ENCODE assay signal across 20 mouse cellular contexts in the genomic region with DNA sequence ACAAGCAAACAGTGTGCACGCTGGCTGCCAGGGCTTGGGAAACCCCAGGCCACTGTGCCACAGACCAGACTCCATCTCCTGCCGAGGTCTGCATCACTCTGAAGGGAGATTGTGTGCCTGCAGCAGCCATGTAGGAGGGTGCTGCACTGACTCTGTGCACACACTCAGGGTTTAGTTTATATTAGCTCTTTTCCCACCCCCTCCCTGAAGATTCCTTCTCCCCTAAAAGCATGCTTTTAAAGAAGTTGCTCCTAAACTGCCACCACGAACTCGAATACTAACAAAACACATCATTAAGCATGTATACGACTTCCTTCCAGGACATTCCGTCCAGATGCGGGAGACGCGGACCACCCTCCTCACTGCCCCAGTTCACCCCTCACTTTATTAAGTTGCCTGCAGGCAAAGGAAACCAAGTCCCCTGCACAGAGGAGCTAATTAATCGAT.
A peak's percentile ranks its signal among the peaks of the same experiment; 100 is the strongest.
DNase-seq lines count a peak whose midpoint lies in the region; ATAC-seq and TF ChIP-seq lines count a peak whose summit lies in the region.
"Had no signal": no experiment of that assay in that cellular context is flagged by ENCODE, and none has a peak within 500 bp of the region (broad histone marks: within the 10 kb centered on the region; RNA-seq: fewer than 3 reads in every experiment).

No protein-coding gene starts in this region.

- H3K36me3 ChIP-seq in embryonic facial prominence, embryonic 13.5 days = no peaks in the 10 kb centered on the region
- H3K36me3 ChIP-seq in embryonic facial prominence, embryonic 10.5 days (replicated peaks) = no peaks in the 10 kb centered on the region
- no peaks in the 10 kb centered on the region for H3K36me3 ChIP-seq in lung, embryonic 15.5 days
- no peaks in the 10 kb centered on the region for H3K36me3 ChIP-seq in limb, embryonic 13.5 days
- no peaks in the 10 kb centered on the region for H3K36me3 ChIP-seq in stomach, postnatal 0 days (ENCODE audit: control insufficient read depth, insufficient read depth, low read length)
- H3K36me3 ChIP-seq in liver, embryonic 12.5 days = no peaks in the 10 kb centered on the region
- H3K36me3 ChIP-seq: heart, embryonic 10.5 days; hindbrain, embryonic 13.5 days; neural tube, embryonic 12.5 days had no signal

- H3K27me3 ChIP-seq in embryonic facial prominence, embryonic 13.5 days = no peaks in the 10 kb centered on the region
- no peaks in the 10 kb centered on the region for H3K27me3 ChIP-seq in embryonic facial prominence, embryonic 10.5 days (replicated peaks; ENCODE audit: low read depth, poor library complexity, severe bottlenecking)
- H3K27me3 ChIP-seq in lung, embryonic 15.5 days = no peaks in the 10 kb centered on the region
- H3K27me3 ChIP-seq in limb, embryonic 13.5 days = no peaks in the 10 kb centered on the region
- no peaks in the 10 kb centered on the region for H3K27me3 ChIP-seq in stomach, postnatal 0 days (ENCODE audit: control insufficient read depth, insufficient read depth, low read length)
- H3K27me3 ChIP-seq in liver, embryonic 12.5 days (replicated peaks) = no peaks in the 10 kb centered on the region
- H3K27me3 ChIP-seq: CH12.LX; hindbrain, embryonic 13.5 days; neural tube, embryonic 12.5 days had no signal

- H3K4me2 ChIP-seq in embryonic facial prominence, embryonic 13.5 days = peak overlapping the region; percentile 25; the same call in 1 of the 2 replicates
- peak overlapping the region; percentile 21 for H3K4me2 ChIP-seq in lung, embryonic 15.5 days
- H3K4me2 ChIP-seq in limb, embryonic 13.5 days (replicated peaks) = peak overlapping the region; percentile 47
- 0 out of 2 replicates have a peak overlapping the region, but pooled peaks have one; percentile 1 for H3K4me2 ChIP-seq in stomach, postnatal 0 days (replicated peaks; ENCODE audit: low read depth)
- no peak overlapping the region for H3K4me2 ChIP-seq in liver, embryonic 12.5 days
- H3K4me2 ChIP-seq: hindbrain, embryonic 13.5 days; midbrain, embryonic 11.5 days; neural tube, embryonic 12.5 days had no signal

- TF ChIP-seq EP300 in stomach, postnatal 0 days (optimal IDR thresholded peaks at IDR 0.05) = no peak

- TF ChIP-seq CTCF in stomach, postnatal 0 days (IDR thresholded peaks at IDR 0.05; ENCODE audit: low read depth) = no peak

- H3K27ac ChIP-seq in embryonic facial prominence, embryonic 13.5 days = no peak overlapping the region
- H3K27ac ChIP-seq in embryonic facial prominence, embryonic 10.5 days (replicated peaks) = no peak overlapping the region
- H3K27ac ChIP-seq in lung, embryonic 15.5 days = peak overlapping the region; percentile 86
- H3K27ac ChIP-seq in limb, embryonic 13.5 days = peak overlapping the region; percentile 56
- 0 out of 2 replicates have a peak overlapping the region, but pooled peaks have one; percentile 24 for H3K27ac ChIP-seq in stomach, postnatal 0 days (replicated peaks)
- no peak overlapping the region for H3K27ac ChIP-seq in liver, embryonic 12.5 days
- H3K27ac ChIP-seq: heart, embryonic 10.5 days; hindbrain, embryonic 13.5 days; neural tube, embryonic 12.5 days had no signal

- no peak overlapping the region for H3K4me3 ChIP-seq in embryonic facial prominence, embryonic 13.5 days
- H3K4me3 ChIP-seq in embryonic facial prominence, embryonic 10.5 days = no peak overlapping the region
- H3K4me3 ChIP-seq in lung, embryonic 15.5 days = no peak overlapping the region
- H3K4me3 ChIP-seq in limb, embryonic 13.5 days = peak overlapping the region; percentile 5; the same call in 1 of the 2 replicates
- no peak overlapping the region for H3K4me3 ChIP-seq in stomach, postnatal 0 days (ENCODE audit: low read depth, low read length)
- no peak overlapping the region for H3K4me3 ChIP-seq in liver, embryonic 12.5 days
- H3K4me3 ChIP-seq: heart, embryonic 10.5 days; hindbrain, embryonic 13.5 days; neural tube, embryonic 12.5 days had no signal

- H3K4me1 ChIP-seq in embryonic facial prominence, embryonic 13.5 days = peaks cover 9% of the 10 kb centered on the region
- H3K4me1 ChIP-seq in embryonic facial prominence, embryonic 10.5 days = peaks cover 19% of the 10 kb centered on the region
- H3K4me1 ChIP-seq in lung, embryonic 15.5 days = peaks cover 22% of the 10 kb centered on the region
- H3K4me1 ChIP-seq in limb, embryonic 13.5 days = peaks cover 43% of the 10 kb centered on the region
- H3K4me1 ChIP-seq in stomach, postnatal 0 days (replicated peaks; ENCODE audit: control insufficient read depth, insufficient read depth) = 0 out of 2 replicates have a peak, but pooled peaks cover 3% of the 10 kb centered on the region
- peaks cover 11% of the 10 kb centered on the region for H3K4me1 ChIP-seq in liver, embryonic 12.5 days
- H3K4me1 ChIP-seq: neural tube, embryonic 12.5 days had no signal

- no peak overlapping the region for H3K9ac ChIP-seq in embryonic facial prominence, embryonic 13.5 days
- peak overlapping the region; percentile 18; the same call in 1 of the 2 replicates for H3K9ac ChIP-seq in lung, embryonic 15.5 days
- 0 out of 2 replicates have a peak overlapping the region, but pooled peaks have one; percentile 1 for H3K9ac ChIP-seq in limb, embryonic 13.5 days
- H3K9ac ChIP-seq in stomach, postnatal 0 days (ENCODE audit: low read length) = peak overlapping the region; percentile 27; the same call in 1 of the 2 replicates
- H3K9ac ChIP-seq in liver, embryonic 12.5 days = no peak overlapping the region
- H3K9ac ChIP-seq: hindbrain, embryonic 13.5 days; neural tube, embryonic 12.5 days had no signal

- DNase-seq in embryonic facial prominence, embryonic 10.5 days (ENCODE audit: low spot score) = no peak
- DNase-seq in lung, adult 18-20 months = no peak
- no peak for DNase-seq in stomach, postnatal 0 days (ENCODE audit: low spot score)
- DNase-seq in retina, embryonic 14.5 days (ENCODE audit: low spot score) = no peak
- DNase-seq: adrenal gland, adult 2 months; cerebellum, postnatal 10 days; heart, postnatal 10 days; kidney, adult 8-10 months; layer of hippocampus, postnatal 36 days; right cerebral cortex, postnatal 14 days; thymus, postnatal 14 days had no signal

- ATAC-seq in embryonic facial prominence, embryonic 13.5 days (ENCODE audit: insufficient number of reproducible peaks, insufficient read depth, low FRiP score, low TSS enrichment, low read depth) = no peak
- ATAC-seq in lung, embryonic 15.5 days (ENCODE audit: borderline replicate concordance, extremely low read depth, low FRiP score, low TSS enrichment) = peak; percentile 80; the same call in 1 of the 2 replicates
- ATAC-seq in limb, embryonic 13.5 days (ENCODE audit: low FRiP score, low read depth) = peak; percentile 67
- no peak; the same call in 1 of the 2 replicates for ATAC-seq in stomach, postnatal 0 days (ENCODE audit: low FRiP score, low TSS enrichment)
- ATAC-seq in liver, embryonic 12.5 days = no peak

- no peaks in the 10 kb centered on the region for H3K9me3 ChIP-seq in embryonic facial prominence, embryonic 13.5 days
- H3K9me3 ChIP-seq in embryonic facial prominence, embryonic 10.5 days = no peaks in the 10 kb centered on the region
- H3K9me3 ChIP-seq in lung, embryonic 15.5 days = no peaks in the 10 kb centered on the region
- no peaks in the 10 kb centered on the region for H3K9me3 ChIP-seq in limb, embryonic 13.5 days
- no peaks in the 10 kb centered on the region for H3K9me3 ChIP-seq in stomach, postnatal 0 days (ENCODE audit: control insufficient read depth, low read length)
- H3K9me3 ChIP-seq in liver, embryonic 12.5 days (replicated peaks) = no peaks in the 10 kb centered on the region
- H3K9me3 ChIP-seq: heart, embryonic 10.5 days; hindbrain, embryonic 13.5 days; neural tube, embryonic 12.5 days had no signal

- 35% methylated on average over 10 of the region's 10 CpGs for WGBS in embryonic facial prominence, embryonic 13.5 days
- WGBS in embryonic facial prominence, embryonic 10.5 days = 56% methylated on average over 10 of the region's 10 CpGs
- WGBS in lung, embryonic 15.5 days = 24% methylated on average over 10 of the region's 10 CpGs
- 10% methylated on average over 10 of the region's 10 CpGs for WGBS in limb, embryonic 13.5 days
- 44% methylated on average over 10 of the region's 10 CpGs for WGBS in stomach, postnatal 0 days
- 68% methylated on average over 10 of the region's 10 CpGs for WGBS in liver, embryonic 12.5 days (ENCODE audit: insufficient replicate concordance)

Comparison
In these comparisons a context has a peak if more than half of its experiments do, and no peak if none do; other contexts are left out.
1. ATAC-seq: peak in lung, embryonic 15.5 days (single experiment) and limb, embryonic 13.5 days (single experiment); none in embryonic facial prominence, embryonic 13.5 days (single experiment), stomach, postnatal 0 days (single experiment) and liver, embryonic 12.5 days (single experiment).
2. H3K27ac ChIP-seq: peak in lung, embryonic 15.5 days (single experiment), limb, embryonic 13.5 days (single experiment) and stomach, postnatal 0 days (single experiment); none in embryonic facial prominence, embryonic 13.5 days (single experiment), embryonic facial prominence, embryonic 10.5 days (single experiment) and liver, embryonic 12.5 days (single experiment).
3. H3K9ac ChIP-seq: peak in lung, embryonic 15.5 days (single experiment), limb, embryonic 13.5 days (single experiment) and stomach, postnatal 0 days (single experiment); none in embryonic facial prominence, embryonic 13.5 days (single experiment) and liver, embryonic 12.5 days (single experiment).